Mouse (Mus musculus): ENCODE results near the gene Exd1. TPM values are rescaled to one million over a fixed set of nuclear protein-coding genes. Genes with fewer than 3 reads are reported as not detected.
A peak's percentile ranks its signal among the peaks of the same experiment; 100 is the strongest.

Gene Exd1
- polyA plus RNA-seq, 1 experiment from 2014 or later, result 1.0 TPM

DNA sequence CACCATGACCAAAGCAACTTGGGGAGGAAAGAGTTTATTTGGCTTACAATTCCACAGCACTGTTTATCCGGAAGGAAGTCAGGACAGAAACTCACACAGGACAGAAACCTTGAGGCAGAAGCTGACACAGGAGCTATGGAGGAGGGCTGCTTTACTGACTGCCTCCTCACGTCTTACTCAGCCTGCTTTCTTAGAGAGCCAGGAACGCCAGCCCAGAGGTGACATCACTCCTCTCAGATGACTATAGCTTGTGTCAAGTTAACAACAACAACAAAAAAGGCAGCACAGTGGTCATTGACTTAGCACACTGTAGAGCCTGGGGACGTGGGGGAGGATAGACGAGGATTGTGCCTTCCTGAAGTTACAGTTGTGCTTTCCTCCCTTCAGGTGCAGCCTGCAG, 55.5 kb downstream of the Exd1 start:
- Histone ChIP-seq H3K9ac (ENCODE audit: low read depth, low read length) (no peak overlapping the region), H3K9me3 (replicated peaks; ENCODE audit: control insufficient read depth, low read length, poor library complexity, severe bottlenecking) (no peaks in the 10 kb centered on the region), H3K4me1 (ENCODE audit: control insufficient read depth, insufficient read depth, low read length) (no peaks in the 10 kb centered on the region), H3K4me3 (ENCODE audit: low read depth, low read length) (no peak overlapping the region), H3K27ac (ENCODE audit: low read length) (no peak overlapping the region), H3K27me3 (ENCODE audit: control insufficient read depth, insufficient read depth, low read depth, low read length) (no peaks in the 10 kb centered on the region), H3K36me3 (ENCODE audit: control insufficient read depth, insufficient read depth, low read length) (no peaks in the 10 kb centered on the region), H3K4me2 (ENCODE audit: low read length) (no peak overlapping the region)
- 63% methylated on average over 5 of the region's 5 CpGs for WGBS
- ATAC-seq, result no peak

DNA sequence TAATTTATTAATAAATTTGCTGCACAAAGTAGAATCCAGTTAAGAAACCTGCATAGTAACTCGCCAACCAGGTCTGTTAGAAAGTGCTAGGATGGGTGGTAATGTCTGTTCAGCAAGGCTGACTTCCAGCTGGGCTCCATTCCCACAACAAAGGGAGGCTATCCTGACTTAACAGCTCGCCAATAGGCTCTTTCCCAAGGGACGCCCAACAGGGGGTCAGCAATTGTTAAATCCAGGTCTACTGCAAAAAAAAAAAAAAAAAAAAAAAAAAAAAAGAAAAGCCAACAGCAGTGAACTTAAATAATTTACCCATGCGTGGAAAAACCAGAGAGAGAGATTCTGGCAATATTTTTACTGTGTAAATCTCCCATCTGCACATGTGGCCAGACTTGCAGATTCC, 60.9 kb downstream of the Exd1 start:
- no peaks in the 10 kb centered on the region for H3K36me3 ChIP-seq (ENCODE audit: control insufficient read depth, insufficient read depth, low read length)
- H3K9me3 ChIP-seq (replicated peaks; ENCODE audit: control insufficient read depth, low read length, poor library complexity, severe bottlenecking), result no peaks in the 10 kb centered on the region
- H3K4me1 ChIP-seq (ENCODE audit: control insufficient read depth, insufficient read depth, low read length), result no peaks in the 10 kb centered on the region
- H3K4me2 ChIP-seq (ENCODE audit: low read length), result no peak overlapping the region
- no peak overlapping the region for H3K4me3 ChIP-seq (ENCODE audit: low read depth, low read length)
- no peaks in the 10 kb centered on the region for H3K27me3 ChIP-seq (ENCODE audit: control insufficient read depth, insufficient read depth, low read depth, low read length)
- no peak for ATAC-seq
- H3K9ac ChIP-seq (ENCODE audit: low read depth, low read length), result no peak overlapping the region
- no peak overlapping the region for H3K27ac ChIP-seq (ENCODE audit: low read length)
- 7% methylated on average over 4 of the region's 4 CpGs for WGBS

DNA sequence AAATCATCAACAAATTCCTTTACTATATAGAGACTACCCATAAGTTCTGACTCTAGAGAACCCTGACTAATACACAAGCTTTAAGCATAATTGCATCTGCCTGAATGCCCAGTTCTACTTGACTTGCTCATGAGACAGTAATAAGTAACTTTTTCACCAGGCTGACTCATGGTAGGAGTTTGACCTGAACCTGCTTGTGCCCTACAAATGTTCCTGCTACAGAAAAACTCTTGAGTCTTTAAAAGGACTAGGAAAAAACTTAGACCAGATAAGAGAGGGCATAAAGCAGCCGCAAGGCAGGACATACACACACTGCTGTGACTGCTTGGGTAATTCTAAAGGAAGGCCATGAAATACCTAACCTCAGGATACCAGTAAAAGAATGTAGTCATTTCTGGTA, 65.1 kb downstream of the Exd1 start:
- Histone ChIP-seq H3K9ac (ENCODE audit: low read depth, low read length) (no peak overlapping the region), H3K4me2 (ENCODE audit: low read length) (no peak overlapping the region), H3K9me3 (replicated peaks; ENCODE audit: control insufficient read depth, low read length, poor library complexity, severe bottlenecking) (no peaks in the 10 kb centered on the region), H3K27ac (ENCODE audit: low read length) (no peak overlapping the region), H3K27me3 (ENCODE audit: control insufficient read depth, insufficient read depth, low read depth, low read length) (no peaks in the 10 kb centered on the region), H3K36me3 (ENCODE audit: control insufficient read depth, insufficient read depth, low read length) (no peaks in the 10 kb centered on the region), H3K4me3 (ENCODE audit: low read depth, low read length) (no peak overlapping the region), H3K4me1 (ENCODE audit: control insufficient read depth, insufficient read depth, low read length) (peaks cover 9% of the 10 kb centered on the region)
- 92% methylated on average over 1 of the region's 1 CpGs for WGBS
- ATAC-seq, result no peak

DNA sequence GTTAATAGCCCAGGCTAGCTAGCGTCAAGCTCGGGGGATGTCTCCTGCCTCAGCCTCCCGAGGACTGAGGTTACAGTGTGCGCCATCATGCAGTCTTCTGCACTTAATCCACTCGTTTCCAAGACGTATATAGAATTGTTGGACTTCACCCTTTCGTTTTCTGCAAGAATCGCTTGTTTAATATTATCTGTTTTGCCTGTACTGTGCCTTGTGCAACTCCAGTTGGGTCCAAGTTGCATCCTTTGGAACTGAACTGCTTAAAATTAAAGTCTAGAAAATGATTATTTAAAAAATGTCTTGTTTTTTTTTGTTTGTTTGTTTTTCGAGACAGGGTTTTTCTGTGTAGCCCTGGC, 69.1 kb downstream of the Exd1 start:
- no peaks in the 10 kb centered on the region for H3K36me3 ChIP-seq (ENCODE audit: control insufficient read depth, insufficient read depth, low read length)
- WGBS, result 13% methylated on average over 9 of the region's 9 CpGs
- H3K4me2 ChIP-seq (ENCODE audit: low read length), result peak overlapping the region; percentile 72
- no peaks in the 10 kb centered on the region for H3K9me3 ChIP-seq (replicated peaks; ENCODE audit: control insufficient read depth, low read length, poor library complexity, severe bottlenecking)
- peaks cover 21% of the 10 kb centered on the region for H3K4me1 ChIP-seq (ENCODE audit: control insufficient read depth, insufficient read depth, low read length)
- no peak for ATAC-seq
- H3K9ac ChIP-seq (ENCODE audit: low read depth, low read length), result peak overlapping the region; percentile 89
- no peaks in the 10 kb centered on the region for H3K27me3 ChIP-seq (ENCODE audit: control insufficient read depth, insufficient read depth, low read depth, low read length)
- peak overlapping the region; percentile 96 for H3K27ac ChIP-seq (ENCODE audit: low read length)
- peak overlapping the region; percentile 96 for H3K4me3 ChIP-seq (ENCODE audit: low read depth, low read length)

DNA sequence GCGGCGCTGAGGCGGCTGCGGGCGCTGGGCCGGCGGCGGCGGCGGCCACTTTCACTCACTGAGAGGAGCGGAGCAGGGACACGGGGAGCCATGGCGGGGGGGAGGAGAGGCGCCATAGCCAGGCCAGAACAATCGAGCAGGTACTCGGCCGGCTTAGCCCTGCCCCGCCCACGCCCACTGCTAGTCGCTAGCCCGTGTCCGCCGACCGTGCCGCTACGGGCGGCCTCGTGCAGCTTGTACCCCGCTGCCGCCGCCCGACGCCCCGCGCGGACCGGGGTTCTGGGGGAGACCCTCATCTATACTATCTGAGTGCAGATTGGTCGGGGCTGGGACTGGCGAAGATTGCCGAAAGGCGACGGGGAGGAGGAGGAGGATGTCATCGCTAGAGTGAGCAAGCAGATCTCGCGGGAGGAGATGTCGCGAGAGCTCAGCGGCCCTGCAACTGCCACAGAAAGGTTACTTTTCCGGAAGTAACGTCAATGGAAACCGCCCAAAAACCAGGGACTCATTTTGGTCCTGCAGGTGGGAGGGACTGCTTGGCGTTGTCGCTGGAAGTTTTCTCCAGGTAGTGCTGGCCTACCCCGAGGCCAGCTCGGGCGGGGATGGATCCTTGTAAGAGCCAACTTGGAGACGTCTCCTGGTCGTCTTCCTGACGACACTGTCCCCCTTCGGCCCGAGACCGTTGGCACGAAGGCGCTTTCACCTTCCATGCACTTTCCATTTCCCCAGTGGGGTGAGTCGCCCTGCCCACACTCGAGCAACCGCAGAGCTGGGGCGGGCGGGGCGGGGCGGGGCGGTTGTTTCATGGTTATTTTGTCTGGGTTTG, 69.6 kb downstream of the Exd1 start, which contains the start of gene Ino80:
Gene Ino80 (minus strand): TSS at position 117 of the 826 bp plus-strand sequence.
- Histone ChIP-seq H3K9ac (ENCODE audit: low read depth, low read length) (peak within 1 kb of the TSS; percentile 89), H3K27me3 (ENCODE audit: control insufficient read depth, insufficient read depth, low read depth, low read length) (no peaks in the 10 kb centered on the region), H3K4me2 (ENCODE audit: low read length) (peak within 1 kb of the TSS; percentile 72), H3K27ac (ENCODE audit: low read length) (peak within 1 kb of the TSS; percentile 96), H3K36me3 (ENCODE audit: control insufficient read depth, insufficient read depth, low read length) (no peaks in the 10 kb centered on the region), H3K9me3 (replicated peaks; ENCODE audit: control insufficient read depth, low read length, poor library complexity, severe bottlenecking) (no peaks in the 10 kb centered on the region), H3K4me3 (ENCODE audit: low read depth, low read length) (peak within 1 kb of the TSS; percentile 96), H3K4me1 (ENCODE audit: control insufficient read depth, insufficient read depth, low read length) (peaks cover 21% of the 10 kb centered on the region)
- peak; percentile 97 for ATAC-seq
- WGBS, result under 1% methylated on average over 62 of the region's 72 CpGs

DNA sequence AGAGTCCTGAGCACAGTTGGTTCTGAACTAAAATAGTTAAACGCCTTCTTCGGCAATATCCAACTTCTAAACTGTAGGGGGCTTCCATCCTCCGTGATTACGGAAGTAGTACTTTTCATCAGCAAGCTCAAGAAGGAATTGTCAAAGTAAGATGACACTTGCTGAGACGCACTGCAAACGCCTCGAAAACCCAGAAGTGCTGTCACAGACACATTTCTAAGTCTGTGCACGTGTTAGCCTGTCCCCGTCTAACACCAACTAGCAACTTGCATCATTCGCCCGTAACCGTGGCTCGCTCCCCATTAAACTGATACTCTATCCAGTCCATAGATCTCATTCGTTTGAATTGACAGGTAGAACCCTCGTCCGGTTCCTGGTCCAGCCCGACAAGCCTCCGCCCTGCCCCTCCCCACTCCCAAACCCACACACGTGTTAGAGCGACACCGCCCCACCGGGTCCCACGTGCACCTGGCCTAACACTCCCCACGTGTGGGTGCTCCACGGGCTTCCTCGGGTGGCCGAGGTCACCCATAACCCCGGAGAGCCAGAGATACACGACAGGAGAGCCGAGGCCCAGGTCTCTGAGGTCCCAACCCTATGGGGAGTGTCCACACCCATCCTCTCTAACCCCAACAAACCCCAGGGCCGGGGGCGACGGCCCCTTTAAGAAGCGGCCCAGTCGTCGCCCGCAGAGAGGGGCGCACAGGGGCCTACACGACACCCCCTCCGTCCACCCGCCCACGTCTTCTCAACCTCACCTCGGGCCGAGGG, 70.6 kb downstream of the Exd1 start:
- peak overlapping the region; percentile 68 for H3K4me2 ChIP-seq (ENCODE audit: low read length)
- H3K9me3 ChIP-seq (replicated peaks; ENCODE audit: control insufficient read depth, low read length, poor library complexity, severe bottlenecking), result no peaks in the 10 kb centered on the region
- H3K4me3 ChIP-seq (ENCODE audit: low read depth, low read length), result peak overlapping the region; percentile 96
- H3K4me1 ChIP-seq (ENCODE audit: control insufficient read depth, insufficient read depth, low read length), result peaks cover 21% of the 10 kb centered on the region
- peak; percentile 77 for ATAC-seq
- no peaks in the 10 kb centered on the region for H3K36me3 ChIP-seq (ENCODE audit: control insufficient read depth, insufficient read depth, low read length)
- peak overlapping the region; percentile 89 for H3K9ac ChIP-seq (ENCODE audit: low read depth, low read length)
- H3K27me3 ChIP-seq (ENCODE audit: control insufficient read depth, insufficient read depth, low read depth, low read length), result no peaks in the 10 kb centered on the region
- WGBS, result under 1% methylated on average over 36 of the region's 44 CpGs
- H3K27ac ChIP-seq (ENCODE audit: low read length), result peak overlapping the region; percentile 96

DNA sequence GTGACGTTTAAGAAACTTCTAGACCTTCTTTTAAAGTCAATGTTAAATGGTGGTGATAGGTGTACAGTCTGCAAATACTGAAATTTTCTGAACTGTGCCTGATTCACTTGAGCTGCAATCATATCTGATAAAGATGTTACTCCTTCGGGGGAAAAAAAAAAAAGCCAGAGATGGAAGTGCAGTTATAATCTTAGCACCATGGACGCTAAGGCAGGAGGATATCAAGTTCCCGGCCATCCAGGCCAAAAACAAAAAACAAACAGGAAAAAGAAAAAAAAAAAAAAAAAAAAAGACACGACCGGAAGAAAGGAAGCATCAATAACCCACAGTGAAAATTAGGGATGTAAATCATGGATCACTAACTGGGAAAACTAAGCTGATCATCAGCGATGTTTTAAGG, 71.3 kb downstream of the Exd1 start:
- Histone ChIP-seq H3K27ac (ENCODE audit: low read length) (no peak overlapping the region), H3K4me3 (ENCODE audit: low read depth, low read length) (peak overlapping the region; percentile 96), H3K4me1 (ENCODE audit: control insufficient read depth, insufficient read depth, low read length) (peaks cover 21% of the 10 kb centered on the region), H3K9me3 (replicated peaks; ENCODE audit: control insufficient read depth, low read length, poor library complexity, severe bottlenecking) (no peaks in the 10 kb centered on the region), H3K36me3 (ENCODE audit: control insufficient read depth, insufficient read depth, low read length) (no peaks in the 10 kb centered on the region), H3K9ac (ENCODE audit: low read depth, low read length) (peak overlapping the region; percentile 89; the same call in 1 of the 2 replicates), H3K27me3 (ENCODE audit: control insufficient read depth, insufficient read depth, low read depth, low read length) (no peaks in the 10 kb centered on the region), H3K4me2 (ENCODE audit: low read length) (peak overlapping the region; percentile 68)
- no peak for ATAC-seq
- WGBS, result 25% methylated on average over 7 of the region's 7 CpGs
